Mouse (Mus musculus): ENCODE data around the gene Gm21188. TPM values are rescaled to one million over a fixed set of nuclear protein-coding genes. Genes with fewer than 3 reads are reported as not detected.
"Not testable (repeated sequence)": the region's sequence is repeated elsewhere in the genome, so short reads cannot be mapped to it uniquely, and the experiment has no call there.

Gm21188 gene
- total RNA-seq (2015) = 70.2 and 71.3 TPM in 2 replicates
- 34.4 and 35.7 TPM in 2 replicates for total RNA-seq (2017)

GRCm38 (mm10) chr13:120052085-120052484 is at the start of gene Gm21188:
Gene Gm21188 (minus strand): TSS chr13:120052194.
- peak; percentile 59 for ATAC-seq (replicated peaks; ENCODE audit: poor library complexity)

GRCm38 (mm10) chr13:120099327-120099726 is 47.3 kb upstream of the Gm21188 start:
- ATAC-seq (replicated peaks; ENCODE audit: poor library complexity) = peak; percentile 60

- not testable (repeated sequence) for ATAC-seq (replicated peaks; ENCODE audit: poor library complexity)
These were observed 44.9 kb upstream of the Gm21188 start for GRCm38 (mm10) chr13:120096938-120097256.

- peak; percentile 56 for ATAC-seq (replicated peaks; ENCODE audit: poor library complexity)
These were observed 44.4 kb upstream of the Gm21188 start for GRCm38 (mm10) chr13:120096241-120096937.

DNA sequence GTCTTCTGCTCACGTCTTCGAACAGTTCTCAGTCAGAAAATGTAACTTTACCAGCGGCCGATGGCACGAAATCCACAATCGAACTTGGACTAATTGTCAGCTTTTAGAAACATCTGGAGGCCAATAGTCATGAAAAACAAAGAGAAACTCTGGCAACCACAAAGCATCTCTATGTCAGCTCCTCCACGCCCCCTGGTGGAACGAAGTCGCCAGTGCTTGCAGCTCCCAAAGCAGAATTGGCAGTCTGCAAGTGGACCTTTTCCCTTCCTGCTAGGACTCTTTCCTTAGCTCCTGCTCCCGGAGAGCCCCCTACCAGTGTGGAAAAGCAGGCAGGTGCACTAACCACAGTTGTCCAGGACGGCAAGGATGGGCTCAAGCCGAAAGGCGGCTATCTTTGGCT is 41.0 kb upstream of the Gm21188 start:
- peak; percentile 78 for ATAC-seq (replicated peaks; ENCODE audit: poor library complexity)

GRCm38 (mm10) chr13:120079644-120080043 is 27.6 kb upstream of the Gm21188 start:
- ATAC-seq (replicated peaks; ENCODE audit: poor library complexity) = not testable (repeated sequence)

DNA sequence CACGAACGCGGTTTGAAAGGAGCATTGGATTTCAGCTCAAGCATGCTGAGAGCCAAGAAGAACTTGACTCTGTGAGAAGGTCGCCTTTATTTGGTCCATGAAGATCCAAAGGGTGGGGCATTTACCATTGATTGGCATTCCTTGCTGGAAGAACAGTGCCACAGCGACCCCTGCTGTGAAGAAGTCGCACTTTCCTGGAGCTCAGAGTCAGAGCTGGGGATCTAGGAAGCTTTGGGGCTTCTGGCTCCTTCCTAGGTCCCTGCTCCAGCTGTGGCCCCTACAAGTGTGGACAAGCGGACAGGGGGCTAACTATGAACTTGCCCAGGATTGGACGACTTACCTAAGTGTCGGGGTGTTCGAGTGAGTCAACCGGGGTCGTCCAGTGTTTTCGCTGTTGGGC is 18.9 kb upstream of the Gm21188 start:
- ATAC-seq (replicated peaks; ENCODE audit: poor library complexity) = peak; percentile 87

DNA sequence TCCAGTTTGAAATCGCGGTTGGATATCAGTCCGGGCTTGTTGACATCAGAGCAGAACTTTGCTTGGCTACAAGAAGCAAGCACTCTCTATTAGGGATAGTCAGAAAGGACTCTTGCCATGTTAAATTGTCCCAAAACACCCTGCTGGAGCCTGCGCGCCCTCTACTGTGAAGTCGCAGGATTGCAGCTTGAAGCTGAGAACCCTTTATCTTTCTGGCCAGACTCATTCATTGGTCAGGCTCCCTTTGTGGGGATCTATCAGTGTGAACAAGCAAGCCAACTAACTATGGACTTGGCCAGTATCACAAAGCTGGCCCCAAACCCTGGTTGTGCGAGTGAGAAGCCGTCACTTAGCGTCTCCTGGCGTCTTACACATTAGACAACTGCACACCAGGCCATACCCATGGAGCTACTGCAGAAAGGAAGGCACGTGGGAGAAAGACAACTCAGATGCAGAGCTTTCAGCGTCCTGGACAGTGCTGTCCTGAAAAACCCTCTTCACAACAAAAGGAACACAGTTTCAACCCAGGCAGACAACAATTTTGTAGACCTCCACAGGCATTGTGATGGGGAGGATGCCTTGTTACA is 18.1 kb upstream of the Gm21188 start:
- peak; percentile 93 for ATAC-seq (replicated peaks; ENCODE audit: poor library complexity)

GRCm38 (mm10) chr13:120063439-120064089 is 11.6 kb upstream of the Gm21188 start:
- ATAC-seq (replicated peaks; ENCODE audit: poor library complexity) = peak; percentile 98

- peak; percentile 49 for ATAC-seq (replicated peaks; ENCODE audit: poor library complexity)
These were observed 10.9 kb upstream of the Gm21188 start for GRCm38 (mm10) chr13:120062903-120063302.

DNA sequence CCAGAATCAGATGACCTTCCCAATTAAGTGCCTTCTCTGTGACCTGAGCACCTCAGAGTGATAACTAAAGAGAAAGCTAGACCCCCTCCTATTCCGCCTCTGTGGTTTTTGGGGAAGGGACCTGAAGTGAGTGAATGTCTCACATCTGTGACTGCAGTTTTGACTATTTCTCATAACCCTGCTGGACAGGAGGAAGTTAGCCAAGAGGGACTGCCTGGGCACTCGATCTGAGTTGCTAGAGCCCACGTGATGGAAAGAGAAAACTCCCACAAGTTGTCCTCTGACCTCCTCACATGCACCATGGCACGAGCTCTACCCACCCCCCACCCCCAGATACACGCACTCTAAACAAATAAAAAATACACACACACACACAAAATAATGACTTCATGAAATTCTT is 3.4 kb downstream of the Gm21188 start:
- peak; percentile 54 for ATAC-seq (replicated peaks; ENCODE audit: poor library complexity)

GRCm38 (mm10) chr13:120048186-120048585 is 3.8 kb downstream of the Gm21188 start:
- ATAC-seq (replicated peaks; ENCODE audit: poor library complexity) = peak; percentile 54

DNA sequence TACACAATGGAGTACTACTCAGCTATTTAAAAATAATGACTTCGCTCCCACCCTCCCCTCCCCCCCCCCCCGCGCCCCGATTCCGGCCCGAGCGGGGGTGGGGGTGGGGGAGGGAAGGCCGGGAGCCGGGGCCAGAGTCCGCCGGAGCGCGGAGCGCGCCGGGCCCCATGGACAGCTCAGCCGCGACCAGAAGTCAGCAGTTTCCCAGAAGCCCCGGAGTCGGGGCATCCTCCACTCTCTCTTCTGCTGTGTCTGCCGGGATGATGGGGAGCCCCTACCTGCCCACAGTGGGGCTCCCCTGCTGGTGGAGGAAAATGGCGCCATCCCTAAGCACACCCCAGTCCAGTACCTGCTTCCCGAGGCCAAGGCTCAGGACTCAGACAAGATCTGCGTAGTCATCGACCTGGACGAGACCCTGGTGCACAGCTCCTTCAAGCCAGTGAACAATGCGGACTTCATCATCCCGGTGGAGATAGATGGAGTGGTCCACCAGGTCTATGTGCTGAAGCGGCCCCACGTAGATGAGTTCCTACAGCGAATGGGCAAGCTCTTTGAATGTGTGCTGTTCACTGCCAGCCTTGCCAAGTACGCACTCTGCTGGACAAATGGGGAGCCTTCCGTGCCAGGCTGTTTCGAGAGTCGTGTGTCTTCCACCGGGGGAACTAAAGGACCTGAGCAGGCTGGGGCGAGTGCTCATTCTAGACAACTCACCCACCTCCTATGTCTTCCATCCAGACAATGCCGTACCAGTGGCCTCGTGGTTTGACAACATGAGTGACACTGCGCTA is 5.4 kb downstream of the Gm21188 start:
- peak; percentile 66 for ATAC-seq (replicated peaks; ENCODE audit: poor library complexity)

DNA sequence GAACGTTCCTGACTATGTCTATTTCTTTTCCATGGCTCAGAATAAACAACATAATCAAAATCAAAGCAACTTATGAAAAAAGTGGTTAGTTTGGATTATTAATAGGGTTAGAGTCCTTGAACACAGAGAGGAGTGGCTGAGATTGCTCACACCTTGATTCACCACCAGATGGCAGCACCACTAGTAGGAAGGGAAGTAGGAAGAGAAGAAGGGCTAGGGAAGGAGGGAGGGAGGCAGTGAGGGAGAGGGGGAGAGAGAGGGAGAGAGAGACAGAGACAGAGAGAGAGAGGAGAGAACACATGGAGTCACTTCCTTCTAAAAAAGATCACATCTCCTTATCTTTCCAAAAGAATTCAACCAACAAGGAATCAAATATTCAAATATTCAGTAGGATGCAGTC is 10.8 kb downstream of the Gm21188 start:
- ATAC-seq (replicated peaks; ENCODE audit: poor library complexity) = peak; percentile 96

DNA sequence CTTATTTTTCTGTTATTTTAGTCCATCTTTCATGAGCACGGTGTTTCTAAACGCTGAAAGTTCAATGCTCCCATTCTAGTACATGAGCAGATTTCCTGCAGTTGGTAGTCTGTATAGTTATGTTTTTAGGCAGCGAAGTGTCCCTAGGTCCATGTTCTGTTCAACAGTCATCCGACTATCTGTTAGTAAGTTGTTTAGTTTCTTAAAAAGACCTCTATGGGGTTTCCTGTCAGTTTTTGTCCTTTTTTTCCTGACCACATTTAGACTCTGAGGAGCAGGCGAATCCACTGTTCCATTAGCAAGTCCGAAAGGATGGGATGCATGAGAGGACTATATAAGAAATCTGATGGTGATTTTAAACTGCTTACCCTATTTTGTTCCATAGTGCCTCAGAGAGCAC is 14.1 kb downstream of the Gm21188 start:
- not testable (repeated sequence) for ATAC-seq (replicated peaks; ENCODE audit: poor library complexity)

DNA sequence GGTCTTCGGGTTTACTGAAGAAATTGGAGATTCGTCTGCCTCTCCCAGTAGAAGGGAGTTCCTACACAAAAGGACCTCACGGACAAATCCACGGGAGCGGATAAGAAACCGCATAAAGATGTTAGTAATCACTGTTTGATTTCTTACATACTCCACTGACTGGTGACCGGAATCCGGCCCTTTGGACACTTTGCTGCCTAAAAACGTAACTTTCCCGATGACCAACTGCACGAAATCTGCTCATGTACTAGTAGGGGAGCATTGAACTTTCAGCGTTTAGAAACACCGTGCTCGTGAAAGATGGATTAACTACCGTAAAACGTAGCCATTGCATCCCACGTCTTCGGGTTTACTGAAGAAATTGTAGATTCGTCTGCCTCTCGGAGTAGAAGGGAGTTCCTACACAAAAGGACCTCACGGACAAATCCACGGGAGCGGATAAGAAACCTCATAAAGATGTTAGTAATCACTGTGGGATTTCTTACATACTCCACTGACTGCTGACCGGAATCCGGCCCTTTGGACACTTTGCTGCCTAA is 15.3 kb downstream of the Gm21188 start:
- ATAC-seq (replicated peaks; ENCODE audit: poor library complexity) = not testable (repeated sequence)

DNA sequence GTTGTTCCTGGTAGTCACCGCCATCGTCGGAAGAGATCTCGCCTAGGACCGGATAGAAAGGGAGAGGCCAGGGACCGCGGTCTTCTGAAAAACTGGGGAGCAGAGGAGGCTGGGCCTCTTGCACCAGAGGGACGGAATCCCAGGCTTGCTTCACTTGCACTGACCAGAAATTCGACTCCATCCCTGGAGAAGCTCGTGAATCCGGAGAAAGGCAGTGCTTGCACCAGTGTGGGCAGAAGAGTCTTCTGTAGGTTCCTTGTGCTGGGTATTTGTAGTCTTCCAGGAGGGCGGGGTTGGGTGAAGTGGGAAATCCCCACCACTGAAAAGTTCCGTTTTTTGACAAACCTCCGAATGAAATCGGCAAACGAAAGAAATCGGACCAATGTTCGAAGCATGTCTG is 16.8 kb downstream of the Gm21188 start:
- not testable (repeated sequence) for ATAC-seq (replicated peaks; ENCODE audit: poor library complexity)

- not testable (repeated sequence) for ATAC-seq (replicated peaks; ENCODE audit: poor library complexity)
These were observed 17.4 kb downstream of the Gm21188 start for GRCm38 (mm10) chr13:120034637-120035036.

- ATAC-seq (replicated peaks; ENCODE audit: poor library complexity) = not testable (repeated sequence)
These were observed 18.3 kb downstream of the Gm21188 start for GRCm38 (mm10) chr13:120033516-120034190.

DNA sequence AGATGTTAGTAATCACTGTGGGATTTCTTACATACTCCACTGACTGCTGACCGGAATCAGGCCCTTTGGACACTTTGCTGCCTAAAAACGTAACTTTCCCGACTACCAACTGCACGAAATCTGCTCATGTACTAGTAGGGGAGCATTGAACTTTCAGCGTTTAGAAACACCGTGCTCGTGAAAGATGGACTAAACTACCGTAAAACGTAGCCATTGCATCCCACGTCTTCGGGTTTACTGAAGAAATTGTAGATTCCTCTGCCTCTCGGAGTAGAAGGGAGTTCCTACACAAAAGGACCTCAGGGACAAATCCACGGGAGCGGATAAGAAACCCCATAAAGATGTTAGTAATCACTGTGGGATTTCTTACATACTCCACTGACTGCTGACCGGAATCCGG is 20.3 kb downstream of the Gm21188 start:
- ATAC-seq (replicated peaks; ENCODE audit: poor library complexity) = not testable (repeated sequence)
